Mouse (Mus musculus): ENCODE results near the gene Nova2. TPM values are rescaled to one million over a fixed set of nuclear protein-coding genes. Genes with fewer than 3 reads are reported as not detected.
A peak's percentile ranks its signal among the peaks of the same experiment; 100 is the strongest.

Gene Nova2
- total RNA-seq, 2 experiments from 2014 or later = 82.7 to 85.4 TPM

DNA sequence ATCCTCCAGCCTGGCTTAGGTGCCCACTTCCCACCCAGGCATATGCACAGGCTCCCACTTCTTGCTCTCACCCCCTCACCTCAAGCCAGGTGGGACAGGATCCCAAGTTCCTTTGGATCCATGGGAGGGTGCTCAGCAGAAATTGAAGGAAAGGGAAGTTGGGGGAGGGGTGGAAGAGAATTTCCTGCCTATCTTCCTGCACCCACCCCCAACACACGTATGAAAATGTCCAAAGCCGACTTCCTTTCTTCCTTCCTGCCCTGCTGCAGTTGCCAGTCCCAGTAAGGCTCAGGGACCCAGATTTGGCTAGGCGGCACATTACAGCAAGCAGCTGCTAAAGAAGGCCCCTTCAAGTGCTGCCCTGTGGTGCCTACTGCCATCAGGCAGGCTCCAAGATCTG, 2.1 kb downstream of the Nova2 start:
- no peak for DNase-seq (ENCODE audit: low spot score in 2 of 2)
- peak overlapping the region; percentile 61; the same call in 1 of the 2 replicates for H3K27ac ChIP-seq
- TF ChIP-seq CTCF (conservative IDR thresholded peaks at IDR 0.05) = no peak
- peak overlapping the region; percentile 82 for H3K4me3 ChIP-seq

GRCm38 (mm10) chr7:18942376-18942775, 16.7 kb downstream of the Nova2 start:
- Histone ChIP-seq H3K27ac (peak overlapping the region; percentile 58), H3K4me3 (no peak overlapping the region; the same call in 1 of the 2 replicates)
- DNase-seq (ENCODE audit: low spot score in 2 of 2) = peak in 1 of 2 experiments; percentile 47
- TF ChIP-seq CTCF (conservative IDR thresholded peaks at IDR 0.05) = no peak

DNA sequence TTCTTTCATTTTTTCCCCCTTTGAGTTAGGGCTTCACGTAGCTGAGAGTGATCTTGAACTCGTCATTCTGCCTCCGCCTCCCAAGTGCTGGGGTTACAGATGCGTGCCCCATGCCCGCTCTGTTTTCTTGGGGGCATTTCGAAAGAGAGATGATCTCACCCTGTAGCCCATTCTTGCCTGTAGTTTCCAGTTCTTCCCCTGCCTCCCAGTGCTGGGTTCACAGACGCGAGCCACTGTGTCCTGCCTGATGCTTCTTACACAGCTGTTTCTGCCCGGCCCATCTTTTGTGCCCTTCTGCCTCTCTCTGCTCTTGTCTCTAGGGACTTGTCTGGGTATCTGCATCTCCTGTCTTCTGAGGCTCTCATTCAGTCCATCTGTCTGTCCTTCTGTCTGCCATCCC, 17.1 kb downstream of the Nova2 start:
- no peak for TF ChIP-seq CTCF (conservative IDR thresholded peaks at IDR 0.05)
- DNase-seq (ENCODE audit: low spot score in 2 of 2) = no peak
- H3K4me3 ChIP-seq = no peak overlapping the region
- peak overlapping the region; percentile 58 for H3K27ac ChIP-seq

GRCm38 (mm10) chr7:18948151-18948550, 22.5 kb downstream of the Nova2 start:
- Histone ChIP-seq H3K27ac (peak overlapping the region; percentile 80), H3K4me3 (no peak overlapping the region)
- DNase-seq (ENCODE audit: low spot score in 2 of 2) = no peak
- TF ChIP-seq CTCF (conservative IDR thresholded peaks at IDR 0.05) = no peak

DNA sequence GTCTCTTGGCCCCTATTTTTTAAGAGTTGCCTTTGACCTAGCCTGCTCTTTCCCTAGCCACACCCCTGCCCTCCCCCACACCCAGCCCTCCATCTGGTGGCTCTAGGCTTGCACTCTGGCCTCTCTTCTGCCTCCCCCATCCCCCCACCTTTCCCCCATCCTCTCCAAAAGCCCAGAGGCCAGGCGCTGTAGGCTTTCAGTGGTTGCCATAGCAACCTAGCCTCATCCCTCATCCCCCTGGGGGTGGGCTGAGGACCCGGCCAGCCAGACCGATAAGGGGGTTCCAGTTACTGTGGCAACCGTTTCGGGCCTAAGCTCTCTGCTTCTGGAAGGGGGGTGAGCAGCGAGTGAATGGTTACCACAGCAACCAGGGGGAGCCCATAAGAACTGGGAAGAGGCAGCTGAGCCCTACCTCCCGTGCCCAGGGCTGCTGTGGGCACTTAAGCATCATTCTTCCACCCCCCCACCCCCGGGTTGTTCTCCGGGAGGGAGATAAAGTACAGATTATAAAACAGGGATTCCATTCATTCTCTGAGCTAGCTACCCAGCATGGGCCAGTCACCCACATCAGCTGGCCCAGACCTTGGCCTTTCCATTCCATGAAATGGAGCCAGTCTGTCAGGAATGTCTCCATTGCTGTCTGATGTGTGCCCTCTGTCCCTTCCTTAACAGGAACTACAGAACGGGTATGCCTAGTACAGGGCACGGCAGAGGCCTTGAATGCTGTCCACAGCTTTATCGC, 24.3 kb downstream of the Nova2 start:
- Histone ChIP-seq H3K27ac (peak overlapping the region; percentile 70), H3K4me3 (peak overlapping the region; percentile 6; the same call in 1 of the 2 replicates)
- DNase-seq (ENCODE audit: low spot score in 2 of 2) = peak in 1 of 2 experiments; percentile 60
- no peak for TF ChIP-seq CTCF (conservative IDR thresholded peaks at IDR 0.05)

GRCm38 (mm10) chr7:18950523-18951315, 25.0 kb downstream of the Nova2 start:
- TF ChIP-seq CTCF (conservative IDR thresholded peaks at IDR 0.05) = no peak
- Histone ChIP-seq H3K4me3 (peak overlapping the region; percentile 6; the same call in 1 of the 2 replicates), H3K27ac (peak overlapping the region; percentile 70)
- DNase-seq (ENCODE audit: low spot score in 2 of 2) = peak in 1 of 2 experiments; percentile 49

DNA sequence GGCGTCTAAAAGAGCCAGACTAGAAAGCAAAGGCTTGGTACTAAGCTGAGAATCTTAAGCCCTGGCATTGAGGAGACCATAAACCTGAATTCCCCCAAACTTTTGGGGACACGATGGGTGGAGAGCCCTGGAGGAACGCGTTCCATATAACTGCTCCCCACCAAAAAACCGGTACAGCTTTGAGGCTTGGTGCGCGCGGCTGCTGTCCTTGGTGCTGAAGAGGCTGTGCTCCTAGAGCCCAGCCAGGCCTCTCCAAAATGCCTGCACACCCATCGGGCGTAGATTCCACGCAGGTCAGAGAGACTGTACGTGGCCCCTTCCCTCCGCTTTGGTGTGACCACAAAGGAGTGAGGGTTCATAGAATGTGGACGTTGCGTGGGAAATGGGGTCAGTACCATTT, 25.7 kb downstream of the Nova2 start:
- H3K4me3 ChIP-seq = no peak overlapping the region
- DNase-seq (ENCODE audit: low spot score in 2 of 2) = no peak
- H3K27ac ChIP-seq = peak overlapping the region; percentile 70; the same call in 1 of the 2 replicates
- TF ChIP-seq CTCF (conservative IDR thresholded peaks at IDR 0.05) = no peak

DNA sequence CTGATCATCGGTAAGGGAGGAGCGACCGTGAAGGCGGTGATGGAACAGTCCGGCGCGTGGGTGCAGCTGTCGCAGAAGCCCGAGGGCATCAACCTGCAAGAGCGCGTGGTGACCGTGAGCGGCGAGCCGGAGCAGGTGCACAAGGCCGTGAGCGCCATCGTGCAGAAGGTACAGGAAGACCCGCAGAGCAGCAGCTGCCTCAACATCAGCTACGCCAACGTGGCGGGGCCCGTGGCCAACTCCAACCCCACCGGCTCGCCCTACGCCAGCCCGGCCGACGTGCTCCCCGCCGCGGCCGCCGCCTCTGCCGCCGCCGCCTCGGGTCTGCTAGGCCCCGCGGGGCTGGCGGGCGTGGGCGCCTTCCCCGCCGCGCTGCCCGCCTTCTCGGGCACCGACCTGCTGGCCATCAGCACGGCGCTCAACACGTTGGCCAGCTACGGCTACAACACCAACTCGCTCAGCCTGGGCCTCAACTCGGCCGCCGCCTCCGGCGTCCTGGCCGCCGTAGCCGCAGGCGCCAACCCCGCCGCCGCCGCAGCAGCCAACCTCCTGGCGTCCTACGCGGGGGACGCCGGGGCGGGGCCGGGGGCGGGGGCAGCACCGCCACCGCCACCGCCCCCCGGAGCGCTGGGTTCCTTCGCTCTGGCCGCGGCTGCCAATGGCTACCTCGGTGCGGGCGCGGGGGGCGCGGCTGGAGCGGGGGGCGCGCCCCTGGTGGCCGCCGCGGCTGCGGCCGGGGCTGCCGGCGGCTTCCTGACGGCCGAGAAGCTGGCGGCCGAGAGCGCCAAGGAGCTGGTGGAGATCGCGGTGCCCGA, 32.1 kb downstream of the Nova2 start:
- Histone ChIP-seq H3K4me3 (peak overlapping the region; percentile 50), H3K27ac (peak overlapping the region; percentile 77)
- TF ChIP-seq CTCF (conservative IDR thresholded peaks at IDR 0.05) = no peak
- peak in 1 of 2 experiments; percentile 30 for DNase-seq (ENCODE audit: low spot score in 2 of 2)

DNA sequence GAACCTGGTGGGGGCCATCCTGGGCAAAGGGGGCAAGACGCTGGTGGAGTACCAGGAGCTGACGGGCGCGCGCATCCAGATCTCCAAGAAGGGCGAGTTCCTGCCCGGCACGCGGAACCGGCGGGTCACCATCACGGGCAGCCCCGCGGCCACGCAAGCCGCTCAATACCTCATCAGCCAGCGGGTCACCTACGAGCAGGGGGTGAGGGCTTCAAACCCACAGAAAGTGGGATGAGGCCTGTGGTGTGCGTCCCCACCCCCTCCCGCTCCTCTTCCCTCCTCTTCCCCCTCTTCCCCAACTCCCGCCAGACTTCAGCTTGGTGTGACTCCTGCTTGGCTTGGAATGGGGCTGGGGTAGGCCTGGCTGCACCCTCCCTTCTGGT, 32.7 kb downstream of the Nova2 start:
- TF ChIP-seq CTCF (conservative IDR thresholded peaks at IDR 0.05) = no peak
- no peak for DNase-seq (ENCODE audit: low spot score in 2 of 2)
- peak overlapping the region; percentile 48; the same call in 1 of the 2 replicates for H3K27ac ChIP-seq
- H3K4me3 ChIP-seq = peak overlapping the region; percentile 49

- no peak overlapping the region for H3K27ac ChIP-seq
Observed at GRCm38 (mm10) chr7:18959446-18959845, 33.8 kb downstream of the Nova2 start.

DNA sequence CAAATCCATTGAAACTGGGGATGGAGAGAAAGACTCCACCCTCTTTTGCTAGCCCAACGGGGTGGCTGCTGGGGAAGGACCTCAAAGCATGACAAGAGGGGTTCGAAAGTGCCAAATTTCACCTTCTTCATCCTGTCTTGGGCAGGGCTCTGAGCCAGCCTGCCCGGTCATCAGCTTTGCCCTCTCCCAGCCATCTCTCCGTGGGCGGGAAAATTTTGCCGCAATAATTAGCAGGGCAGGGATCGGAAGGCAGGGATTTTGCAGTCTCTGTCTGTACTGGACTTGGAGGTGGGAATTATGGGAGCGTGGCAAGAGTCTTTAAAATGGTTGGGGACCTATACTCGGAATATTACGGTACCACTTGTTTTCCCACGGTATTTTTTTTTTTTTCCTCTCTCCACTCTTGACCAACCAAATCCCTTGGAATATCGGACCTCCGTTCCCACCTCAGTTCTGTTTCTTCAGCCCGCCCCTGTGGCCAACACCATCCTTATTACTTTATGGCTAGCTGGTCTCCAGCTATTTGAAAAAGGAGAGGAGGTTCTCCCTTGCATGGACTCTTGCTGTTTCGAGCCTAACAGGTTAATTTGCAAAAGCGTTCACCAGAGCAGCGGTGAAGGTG, 36.6 kb downstream of the Nova2 start:
- no peak for DNase-seq (ENCODE audit: low spot score in 2 of 2)
- no peak for TF ChIP-seq CTCF (conservative IDR thresholded peaks at IDR 0.05)
- Histone ChIP-seq H3K4me3 (no peak overlapping the region; the same call in 1 of the 2 replicates), H3K27ac (no peak overlapping the region)

More at GRCm38 (mm10) chr7:18959446-18959845, 33.8 kb downstream of the Nova2 start:
- H3K4me3 ChIP-seq = no peak overlapping the region
- TF ChIP-seq CTCF (conservative IDR thresholded peaks at IDR 0.05) = no peak
- no peak for DNase-seq (ENCODE audit: low spot score in 2 of 2)

GRCm38 (mm10) chr7:18962795-18963194, 37.1 kb downstream of the Nova2 start:
- no peak overlapping the region; the same call in 1 of the 2 replicates for H3K4me3 ChIP-seq
- H3K27ac ChIP-seq = no peak overlapping the region
- TF ChIP-seq CTCF (conservative IDR thresholded peaks at IDR 0.05) = no peak
- no peak for DNase-seq (ENCODE audit: low spot score in 2 of 2)

Data from layer of hippocampus, adult 2 months (tissue).